Mouse (Mus musculus): ENCODE measurements at regions not wholly inside any gene's neighbourhood (a gene's known extent, or its start where the extent isn't known, plus 50 kb on each side); places are given as distances from the start of the nearest gene placed in this dataset.

- no peak for TF ChIP-seq CTCF (conservative IDR thresholded peaks at IDR 0.05; ENCODE audit: low read length)
- no peak for TF ChIP-seq POU5F1 (IDR thresholded peaks at IDR 0.05; ENCODE audit: borderline replicate concordance, low read length)
- TF ChIP-seq NANOG (IDR thresholded peaks at IDR 0.05; ENCODE audit: borderline replicate concordance, low read length), result no peak
These were observed 86.4 kb upstream of the 4930583I09Rik start for GRCm38 (mm10) chr17:64922235-64922634.
